Mouse (Mus musculus) urinary bladder, postnatal 14 days (tissue): ENCODE results near the gene Phrf1.
A peak's percentile ranks its signal among the peaks of the same experiment; 100 is the strongest.

ENCODE experiments used
- DNase-seq: peaks from one replicate; pipeline ENCODE4 v3.0.0; 2021; ENCODE audit warnings: low spot score

The Phrf1 gene

DNA sequence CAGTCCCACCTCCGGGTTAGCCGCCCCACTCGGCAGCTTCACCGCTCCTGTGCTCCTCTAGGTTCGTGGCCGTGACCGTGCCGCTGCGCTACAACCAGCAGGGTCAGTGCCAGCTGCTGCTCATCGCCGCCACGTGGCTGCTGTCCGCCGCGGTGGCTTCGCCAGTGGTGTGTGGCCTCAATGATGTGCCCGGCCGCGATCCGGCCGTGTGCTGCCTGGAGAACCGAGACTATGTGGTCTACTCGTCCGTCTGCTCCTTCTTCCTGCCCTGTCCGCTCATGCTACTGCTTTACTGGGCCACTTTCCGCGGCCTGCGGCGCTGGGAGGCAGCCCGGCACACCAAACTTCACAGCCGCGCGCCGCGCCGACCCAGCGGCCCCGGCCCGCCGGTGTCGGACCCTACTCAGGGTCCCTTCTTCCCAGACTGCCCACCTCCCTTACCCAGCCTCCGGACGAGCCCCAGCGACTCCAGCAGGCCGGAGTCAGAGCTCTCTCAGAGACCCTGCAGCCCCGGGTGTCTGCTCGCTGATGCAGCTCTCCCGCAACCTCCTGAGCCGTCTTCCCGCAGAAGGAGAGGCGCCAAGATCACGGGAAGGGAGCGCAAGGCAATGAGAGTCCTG lies 65.4 kb downstream of the Phrf1 start:
- DNase-seq = peak; percentile 36

DNA sequence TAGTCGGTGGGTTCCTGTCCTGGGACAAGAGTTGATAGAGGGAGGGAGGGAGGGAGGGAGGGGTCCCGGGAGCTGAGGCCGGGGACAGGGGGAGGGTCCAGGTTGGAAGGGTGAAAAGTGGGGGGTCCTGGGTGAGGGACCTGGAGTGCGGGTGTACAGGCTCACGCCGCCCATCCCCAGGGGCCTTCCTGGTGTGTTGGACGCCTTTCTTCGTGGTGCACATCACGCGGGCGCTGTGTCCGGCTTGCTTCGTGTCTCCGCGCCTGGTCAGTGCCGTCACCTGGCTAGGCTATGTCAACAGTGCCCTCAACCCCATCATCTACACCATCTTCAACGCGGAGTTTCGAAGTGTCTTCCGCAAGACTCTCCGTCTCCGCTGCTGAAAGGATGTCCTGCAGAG lies 65.9 kb downstream of the Phrf1 start:
- no peak for DNase-seq

- no peak for DNase-seq
Observed at GRCm38 (mm10) chr7:141297926-141298650, 69.5 kb downstream of the Phrf1 start.

- no peak for DNase-seq
Observed at GRCm38 (mm10) chr7:141299175-141299574, 70.6 kb downstream of the Phrf1 start.

GRCm38 (mm10) chr7:141301386-141301785 lies 72.8 kb downstream of the Phrf1 start:
- DNase-seq = no peak

DNA sequence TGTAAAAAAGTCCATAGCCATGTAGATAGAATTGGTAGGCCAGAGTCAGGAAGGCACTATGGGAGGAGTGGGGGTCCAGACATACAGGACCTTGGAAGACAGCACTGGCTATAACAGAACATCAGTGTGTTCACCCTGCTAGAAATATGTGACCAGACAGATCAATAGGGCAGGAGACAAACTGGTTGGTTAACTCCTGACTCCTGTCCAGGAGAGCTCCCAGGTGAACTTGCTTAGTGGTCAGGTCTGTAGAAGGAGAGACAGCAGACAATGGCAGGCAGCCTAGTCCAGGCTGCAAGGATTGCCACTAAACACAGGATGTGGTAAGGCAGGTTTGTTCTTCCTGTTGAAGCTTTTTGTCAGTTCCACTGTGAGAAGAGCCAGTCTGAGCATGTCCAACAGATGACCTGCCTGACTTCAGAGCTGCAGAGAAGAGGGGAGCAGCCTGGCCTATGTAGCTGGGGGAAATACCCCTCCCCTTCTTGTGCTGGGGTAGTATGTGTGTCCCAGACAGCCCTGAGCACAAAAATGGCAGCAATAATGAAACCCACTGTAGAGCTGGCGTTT lies 74.2 kb downstream of the Phrf1 start:
- DNase-seq = peak; percentile 21

- DNase-seq = no peak
Observed at GRCm38 (mm10) chr7:141304537-141304936, 76.0 kb downstream of the Phrf1 start.
